Comparison of ENCODE assay signal across 11 mouse cellular contexts in genomic region chr16:77788781-77789150, GRCm38 (mm10).
DNase-seq lines count a peak whose midpoint lies in the region; ATAC-seq and TF ChIP-seq lines count a peak whose summit lies in the region.
"Had no signal": no experiment of that assay in that cellular context is flagged by ENCODE, and none has a peak within 500 bp of the region (broad histone marks: within the 10 kb centered on the region; RNA-seq: fewer than 3 reads in every experiment).

No protein-coding gene starts in this region.

- peak overlapping the region; percentile 60 for H3K9ac ChIP-seq in forebrain, postnatal 0 days
- peak overlapping the region; percentile 68; the same call in 1 of the 2 replicates for H3K9ac ChIP-seq in neural tube, embryonic 13.5 days
- H3K9ac ChIP-seq: liver, embryonic 13.5 days had no signal

- H3K27ac ChIP-seq in left cerebral cortex, adult 2 months, result peak overlapping the region; percentile 47; the same call in 1 of the 2 replicates
- peak overlapping the region; percentile 95 for H3K27ac ChIP-seq in forebrain, postnatal 0 days (ENCODE audit: low read depth, low read length)
- H3K27ac ChIP-seq in midbrain, embryonic 10.5 days (replicated peaks), result peak overlapping the region; percentile 88
- H3K27ac ChIP-seq in neural tube, embryonic 13.5 days (replicated peaks), result peak overlapping the region; percentile 98
- H3K27ac ChIP-seq: liver, embryonic 13.5 days had no signal

- no peak for DNase-seq in left cerebral cortex, adult 2 months (ENCODE audit: extremely low spot score in 1 of 2, low spot score in 2 of 2)
- DNase-seq in left cerebral cortex, postnatal 36 days (ENCODE audit: low spot score in 2 of 2), result no peak
- DNase-seq in forebrain, postnatal 0 days, result peak; percentile 62
- DNase-seq in midbrain, embryonic 10.5 days (ENCODE audit: low spot score), result no peak
- no peak for DNase-seq in ovary, postnatal 36 days (ENCODE audit: low spot score)
- no peak for DNase-seq in right cerebral cortex, postnatal 14 days
- DNase-seq: adrenal gland, postnatal 36 days; liver, embryonic 13.5 days had no signal

- TF ChIP-seq CTCF in left cerebral cortex, adult 2 months (IDR thresholded peaks at IDR 0.05), result no peak
- no peak for TF ChIP-seq CTCF in forebrain, postnatal 0 days (IDR thresholded peaks at IDR 0.05; ENCODE audit: low read depth)

- ATAC-seq in forebrain, postnatal 0 days, result no peak
- ATAC-seq in neural tube, embryonic 13.5 days (ENCODE audit: low read depth), result peak; percentile 41
- no peak for ATAC-seq in megakaryocyte-erythroid progenitor cell, adult 5-6 weeks (replicated peaks; ENCODE audit: low FRiP score, low TSS enrichment, poor library complexity, severe bottlenecking)
- ATAC-seq: lung, postnatal 0 days had no signal

- intact Hi-C loops in left cerebral cortex, adult 2 months (cut with DNase I), result no loop called here
- intact Hi-C loops in left cerebral cortex, postnatal 36 days (cut with DNase I), result no loop called here

- H3K9me3 ChIP-seq in forebrain, postnatal 0 days (ENCODE audit: low read length), result no peaks in the 10 kb centered on the region
- H3K9me3 ChIP-seq in midbrain, embryonic 10.5 days (replicated peaks), result no peaks in the 10 kb centered on the region
- no peaks in the 10 kb centered on the region for H3K9me3 ChIP-seq in neural tube, embryonic 13.5 days
- H3K9me3 ChIP-seq: liver, embryonic 13.5 days had no signal

- WGBS in forebrain, postnatal 0 days, result 43% methylated on average over 6 of the region's 6 CpGs
- WGBS in midbrain, embryonic 10.5 days, result 92% methylated on average over 6 of the region's 6 CpGs
- whole genome bisulfite sequencing in neural tube, embryonic 13.5 days, result 67% methylated on average over 6 of the region's 6 CpGs

- H3K36me3 ChIP-seq in forebrain, postnatal 0 days (ENCODE audit: insufficient read depth), result no peaks in the 10 kb centered on the region
- no peaks in the 10 kb centered on the region for H3K36me3 ChIP-seq in midbrain, embryonic 10.5 days
- no peaks in the 10 kb centered on the region for H3K36me3 ChIP-seq in neural tube, embryonic 13.5 days
- H3K36me3 ChIP-seq: liver, embryonic 13.5 days had no signal

- H3K4me2 ChIP-seq in forebrain, postnatal 0 days (ENCODE audit: low read depth), result no peak overlapping the region
- H3K4me2 ChIP-seq in neural tube, embryonic 13.5 days, result peak overlapping the region; percentile 44; the same call in 1 of the 2 replicates
- H3K4me2 ChIP-seq: liver, embryonic 13.5 days had no signal

- H3K4me3 ChIP-seq in left cerebral cortex, adult 2 months, result peak overlapping the region; percentile 42; the same call in 1 of the 2 replicates
- no peak overlapping the region for H3K4me3 ChIP-seq in forebrain, postnatal 0 days (ENCODE audit: low read depth, low read length)
- H3K4me3 ChIP-seq in midbrain, embryonic 10.5 days, result no peak overlapping the region
- H3K4me3 ChIP-seq in neural tube, embryonic 13.5 days, result no peak overlapping the region
- H3K4me3 ChIP-seq: liver, embryonic 13.5 days had no signal

- H3K27me3 ChIP-seq in forebrain, postnatal 0 days (ENCODE audit: insufficient read depth, low read length), result no peaks in the 10 kb centered on the region
- no peaks in the 10 kb centered on the region for H3K27me3 ChIP-seq in midbrain, embryonic 10.5 days (ENCODE audit: low read depth, poor library complexity, severe bottlenecking)
- no peaks in the 10 kb centered on the region for H3K27me3 ChIP-seq in neural tube, embryonic 13.5 days
- H3K27me3 ChIP-seq: liver, embryonic 13.5 days had no signal

- peaks cover 16% of the 10 kb centered on the region for H3K4me1 ChIP-seq in forebrain, postnatal 0 days (ENCODE audit: insufficient read depth)
- peaks cover 27% of the 10 kb centered on the region for H3K4me1 ChIP-seq in midbrain, embryonic 10.5 days
- H3K4me1 ChIP-seq in neural tube, embryonic 13.5 days (replicated peaks), result peaks cover 30% of the 10 kb centered on the region
- H3K4me1 ChIP-seq: liver, embryonic 13.5 days had no signal

Comparison
In these comparisons a context has a peak if more than half of its experiments do, and no peak if none do; other contexts are left out.
1. H3K27ac ChIP-seq: peak in every context shown above with its lines; median percentile 98 in neural tube, embryonic 13.5 days; 95 in forebrain, postnatal 0 days; 88 in midbrain, embryonic 10.5 days; 47 in left cerebral cortex, adult 2 months.